Mouse (Mus musculus): Measurements from ENCODE around the gene Nat10.

- TF ChIP-seq CTCF (IDR thresholded peaks at IDR 0.05; ENCODE audit: borderline replicate concordance, control insufficient read depth, extremely low read depth, insufficient read depth, low read length, poor library complexity): no peak
- TF ChIP-seq POLR2A (IDR thresholded peaks at IDR 0.05; ENCODE audit: control insufficient read depth, extremely low read depth, insufficient read depth, low read length, poor library complexity): no peak
Measured at GRCm38 (mm10) chr2:103743536-103743935, 17.5 kb downstream of the Nat10 start.

Measured in thymus, adult 2 months (tissue).